Mouse (Mus musculus) monocyte, adult 2 months (primary cell): ENCODE results near the gene Ruvbl1.

Experiments
- DNase-seq, 2 experiments: peaks; one replicate each; pipeline ENCODE4 v3.0.0; 2022; ENCODE audit warnings: low spot score in 2 of 2, low read depth in 1 of 2

The Ruvbl1 gene

DNA sequence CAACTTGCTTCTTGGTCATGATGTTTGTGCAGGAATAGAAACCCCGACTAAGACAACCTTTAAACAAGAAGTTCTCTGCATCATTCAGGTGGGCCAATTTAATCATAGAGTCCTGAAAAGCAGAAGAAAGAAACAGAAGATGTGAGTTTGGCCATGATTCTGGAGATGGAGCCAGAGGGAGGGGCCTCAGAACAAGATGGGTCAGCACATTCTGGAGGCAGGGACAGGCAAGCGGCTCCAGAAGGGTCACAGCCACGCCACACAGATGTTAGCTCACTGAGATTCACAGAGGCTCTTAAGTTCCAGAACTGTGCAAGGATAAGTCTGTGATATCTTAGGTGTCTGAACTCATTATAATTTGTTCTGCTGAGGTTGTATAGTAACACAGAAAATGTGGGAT, 79.0 kb downstream of the Ruvbl1 start:
- no peak for DNase-seq

DNA sequence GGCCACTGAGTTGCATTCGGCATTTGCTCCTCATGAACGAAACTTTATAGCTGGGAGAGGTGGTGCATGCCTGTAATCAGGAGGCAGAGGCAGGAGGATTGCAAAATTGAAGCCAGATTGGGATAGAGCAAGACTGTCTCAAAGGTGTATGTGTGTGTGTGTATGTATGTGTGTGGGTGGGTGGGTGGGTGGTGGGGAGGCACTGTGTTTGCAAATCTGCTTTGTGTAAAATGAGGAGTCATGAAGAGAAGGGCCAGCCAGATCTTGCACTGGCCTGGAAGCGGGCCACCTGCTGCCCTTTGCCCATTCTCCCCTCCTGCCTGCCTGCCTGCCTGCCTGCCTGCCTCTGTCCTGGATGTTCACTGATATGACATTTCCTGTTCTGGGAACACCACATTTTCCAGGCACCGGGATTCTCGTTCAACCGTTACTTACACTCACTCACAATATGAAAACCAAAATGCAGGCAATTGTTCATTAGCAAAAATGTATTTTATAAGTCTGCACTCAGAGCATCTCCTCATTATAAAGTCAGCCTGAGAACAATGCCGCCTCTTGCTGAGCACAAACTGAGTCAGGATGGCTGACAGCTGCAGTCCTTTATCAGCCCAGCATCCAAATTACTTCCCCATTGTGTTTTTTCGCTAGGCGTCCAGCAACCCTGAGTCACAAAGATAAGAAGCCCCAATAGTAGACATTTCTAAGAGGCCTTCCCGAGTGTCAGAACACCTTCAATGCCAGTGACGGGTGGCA, 79.6 kb downstream of the Ruvbl1 start:
- DNase-seq: no peak

DNA sequence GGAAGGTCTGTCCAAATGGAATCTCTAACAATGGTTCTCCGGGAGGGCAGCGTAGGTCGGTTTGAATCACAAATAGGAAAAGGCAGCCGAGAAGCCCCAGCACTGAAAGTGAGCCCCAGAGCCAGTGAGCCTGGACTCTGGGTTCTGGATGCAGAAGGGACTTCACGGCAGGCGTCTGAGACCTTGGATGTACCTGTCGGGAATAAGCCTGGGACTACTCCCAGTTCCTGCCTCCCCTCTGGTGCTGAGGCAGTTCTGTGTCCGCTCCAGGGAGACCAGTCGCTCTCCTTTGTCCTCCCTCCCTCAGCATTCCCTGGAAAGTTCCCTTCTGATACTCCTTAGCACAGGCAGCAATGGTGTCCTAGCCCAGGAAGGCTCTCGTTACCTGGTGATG, 80.2 kb downstream of the Ruvbl1 start:
- no peak for DNase-seq
